Mouse (Mus musculus) olfactory bulb, adult 2 months (tissue): ENCODE measurements at regions not wholly inside any gene's neighbourhood (a gene's known extent, or its start where the extent isn't known, plus 50 kb on each side); places are given as distances from the start of the nearest gene placed in this dataset.

Source experiments
- H3K27ac ChIP-seq: fragments of 200-500 bp; 2 replicates; pipeline ENCODE4 v1.5.1; 2012; ENCODE audit warnings: low read depth, low read length; ENCODE audit not compliant: insufficient read depth
- H3K4me1 ChIP-seq: fragments of 200-500 bp; 2 replicates; pipeline ENCODE4 v1.6.1; 2012; ENCODE audit warnings: low read length; ENCODE audit not compliant: control insufficient read depth, insufficient read depth
- H3K4me3 ChIP-seq: fragments of 200-500 bp; 2 replicates; pipeline ENCODE4 v1.5.1; 2012; ENCODE audit warnings: mild to moderate bottlenecking, low read depth, low read length, moderate library complexity; ENCODE audit not compliant: insufficient read depth
- CTCF ChIP-seq: fragments of 200-500 bp; IDR thresholded peaks from 2 replicates; pipeline ENCODE4 v1.5.1; 2012; ENCODE audit warnings: low read depth, mild to moderate bottlenecking, low read length, moderate library complexity; ENCODE audit not compliant: insufficient read depth
- POLR2A ChIP-seq: fragments of 200-500 bp; IDR thresholded peaks from 2 replicates; pipeline ENCODE4 v1.6.1; 2012; ENCODE audit warnings: mild to moderate bottlenecking, low read depth, low read length, moderate library complexity; ENCODE audit not compliant: insufficient read depth
- WGBS: fragments of 180-500 bp; shearing (Covaris S2); methylation state at CpG from one replicate; pipeline ENCODE4 v1.1.7; 2018; 5-methylcytosine and 5-hydroxymethylcytosine counted together

DNA sequence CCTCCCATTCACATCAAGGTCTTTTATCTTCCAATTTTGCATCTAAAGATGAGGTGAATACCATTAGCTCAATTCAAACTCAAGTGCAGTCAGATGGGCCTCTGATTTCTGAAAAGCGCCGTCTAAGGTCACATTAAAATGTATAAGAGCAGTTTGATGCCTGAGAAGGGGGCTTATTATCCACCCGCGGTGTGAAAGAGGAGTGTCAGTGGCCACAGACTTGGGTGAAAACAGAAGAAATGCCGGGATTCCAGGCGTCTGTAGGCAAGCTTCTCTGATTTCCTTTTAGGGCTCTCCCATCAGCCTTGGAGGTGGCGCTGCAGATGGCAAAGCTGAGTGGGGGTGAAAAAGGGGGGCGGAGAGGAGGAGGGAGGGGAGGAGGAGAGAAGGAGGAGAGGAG lies 143.7 kb downstream of the Bcl11b start:
- H3K27ac ChIP-seq = no peak overlapping the region

DNA sequence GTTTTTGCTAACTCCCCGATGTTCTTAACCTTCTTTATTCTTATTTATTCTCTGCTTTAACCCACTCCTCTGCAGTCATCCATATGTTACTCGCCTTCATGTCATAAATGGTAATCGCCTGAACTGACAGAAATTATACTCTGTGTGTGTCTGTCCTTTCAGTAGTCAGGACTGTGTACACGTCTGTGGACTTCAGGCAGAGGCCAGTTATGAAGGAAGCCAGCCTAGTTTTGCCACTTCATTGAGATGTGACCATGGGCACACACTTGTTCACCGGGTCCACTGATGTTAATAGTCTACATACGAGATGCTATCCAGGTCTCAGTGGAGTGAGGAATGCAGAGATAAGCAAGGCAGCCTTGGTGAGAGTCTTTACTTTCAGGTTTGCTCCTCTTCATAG lies 143.0 kb downstream of the Bcl11b start:
- Histone ChIP-seq H3K4me3 (no peak overlapping the region), H3K4me1 (peaks cover 5% of the 10 kb centered on the region; the same call in 1 of the 2 replicates), H3K27ac (no peak overlapping the region)
- no peak for TF ChIP-seq CTCF
- no peak for TF ChIP-seq POLR2A
- 85% methylated on average over 6 of the region's 6 CpGs for WGBS

More for the DNA sequence above, 143.7 kb downstream of the Bcl11b start:
- no peak overlapping the region for H3K4me3 ChIP-seq
- H3K4me1 ChIP-seq = peaks cover 5% of the 10 kb centered on the region; the same call in 1 of the 2 replicates
- TF ChIP-seq POLR2A = no peak
- TF ChIP-seq CTCF = no peak
- 21% methylated on average over 8 of the region's 8 CpGs for WGBS
